ENCODE assay signal across 14 mouse cellular contexts in the genomic region with DNA sequence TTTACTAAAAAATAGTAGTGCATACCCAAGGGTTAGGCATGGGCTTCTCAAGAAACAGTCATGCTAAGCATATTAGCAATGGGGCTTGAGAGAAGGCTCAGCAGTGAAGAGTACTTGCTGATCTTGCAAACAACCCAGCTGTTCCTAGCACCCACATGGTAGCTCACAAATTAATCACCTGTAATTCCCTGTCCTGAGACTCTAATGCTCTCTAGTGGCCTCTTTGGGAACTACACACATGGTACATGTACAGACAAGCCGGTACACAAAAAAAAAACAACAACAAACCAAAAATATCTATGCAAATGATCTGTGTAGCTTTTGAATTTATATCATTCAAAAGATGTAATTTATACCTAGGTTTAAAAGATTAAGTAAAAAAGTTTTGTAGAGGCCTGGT. TPM values are rescaled to one million over a fixed set of nuclear protein-coding genes. Genes with fewer than 3 reads are reported as not detected.
DNase-seq lines count a peak whose midpoint lies in the region; ATAC-seq and TF ChIP-seq lines count a peak whose summit lies in the region.
"Had no signal": no experiment of that assay in that cellular context is flagged by ENCODE, and none has a peak within 500 bp of the region (broad histone marks: within the 10 kb centered on the region; RNA-seq: fewer than 3 reads in every experiment).

No protein-coding gene starts in this region.

- no peak overlapping the region for H3K4me3 ChIP-seq in cerebellum, adult 2 months (replicated peaks; ENCODE audit: insufficient read depth, low read depth, low read length)
- H3K4me3 ChIP-seq in left cerebral cortex, adult 2 months = no peak overlapping the region
- no peak overlapping the region for H3K4me3 ChIP-seq in E14TG2a.4 (replicated peaks; ENCODE audit: low read length)
- H3K4me3 ChIP-seq: liver, embryonic 15.5 days had no signal

- H3K27ac ChIP-seq in cerebellum, adult 2 months (ENCODE audit: insufficient read depth, low read length) = no peak overlapping the region
- H3K27ac ChIP-seq in left cerebral cortex, adult 2 months = no peak overlapping the region
- H3K27ac ChIP-seq: liver, embryonic 15.5 days had no signal

- intact Hi-C loops in left cerebral cortex, adult 2 months (cut with DNase I) = no loop called here

- no peaks in the 10 kb centered on the region for H3K4me1 ChIP-seq in cerebellum, adult 2 months (ENCODE audit: control insufficient read depth, insufficient read depth, low read length)
- no peaks in the 10 kb centered on the region for H3K4me1 ChIP-seq in E14TG2a.4 (replicated peaks; ENCODE audit: low read depth, low read length)

- H3K9me3 ChIP-seq in E14TG2a.4 (ENCODE audit: low read length) = no peaks in the 10 kb centered on the region
- H3K9me3 ChIP-seq: liver, embryonic 15.5 days had no signal

- TF ChIP-seq POLR2A in cerebellum, adult 2 months (IDR thresholded peaks at IDR 0.05; ENCODE audit: borderline replicate concordance, insufficient read depth, low read length) = no peak

- ATAC-seq in erythroblast, adult 5-6 weeks (replicated peaks; ENCODE audit: low FRiP score, poor library complexity, severe bottlenecking) = peak; percentile 65
- ATAC-seq: hindbrain, embryonic 16.5 days; midbrain, embryonic 16.5 days had no signal

- DNase-seq in cerebellum, postnatal 10 days = peak; percentile 33 to 56
- DNase-seq in cerebellum, adult 2 months = no peak
- DNase-seq in left cerebral cortex, adult 2 months (ENCODE audit: extremely low spot score in 1 of 2, low spot score in 2 of 2) = no peak
- DNase-seq in left cerebral cortex, adult 18-20 months (ENCODE audit: low spot score in 2 of 2) = no peak
- no peak for DNase-seq in layer of hippocampus, adult 9-11 months
- no peak for DNase-seq in urinary bladder, postnatal 10 days (ENCODE audit: low spot score)
- DNase-seq: adrenal gland, postnatal 10 days; cerebellum, adult 9-11 months had no signal

- WGBS in cerebellum, adult 2 months = 87% methylated on average over 1 of the region's 1 CpGs

- H3K27me3 ChIP-seq in cerebellum, adult 2 months (ENCODE audit: control insufficient read depth, insufficient read depth, low read length) = no peaks in the 10 kb centered on the region
- no peaks in the 10 kb centered on the region; the same call in 1 of the 2 replicates for H3K27me3 ChIP-seq in E14TG2a.4 (ENCODE audit: insufficient read depth, low read length)
- H3K27me3 ChIP-seq: liver, embryonic 15.5 days had no signal

- no peaks in the 10 kb centered on the region for H3K36me3 ChIP-seq in E14TG2a.4 (ENCODE audit: insufficient read depth, low read length)
- H3K36me3 ChIP-seq: liver, embryonic 15.5 days had no signal

- TF ChIP-seq CTCF in cerebellum, adult 2 months (IDR thresholded peaks at IDR 0.05; ENCODE audit: borderline replicate concordance, insufficient read depth, low read depth, low read length) = no peak
- peak; percentile 35 for TF ChIP-seq CTCF in left cerebral cortex, adult 2 months (IDR thresholded peaks at IDR 0.05)
- peak; percentile 89 for TF ChIP-seq CTCF in E14TG2a.4 (conservative IDR thresholded peaks at IDR 0.05; ENCODE audit: low read length)

RNA-seq across cellular contexts. Expression of a gene that starts 7.9 kb away (rescaled TPM):
- polyA plus RNA-seq in cerebellum, adult 2 months (2012; rRNA removed) = not detected in 2 replicates
- not detected for total RNA-seq in left cerebral cortex, adult 2 months (2021)
- not detected for total RNA-seq in left cerebral cortex, adult 18-20 months (2021)
- total RNA-seq in erythroblast, adult 5-6 weeks (2015; ENCODE audit: low replicate concordance) = not detected in 2 replicates
- total RNA-seq in erythroblast, adult 5-6 weeks (2017; ENCODE audit: low replicate concordance) = not detected in 2 replicates
- total RNA-seq: adrenal gland, postnatal 10 days had no signal
- polyA plus RNA-seq: hindbrain, embryonic 16.5 days; midbrain, embryonic 16.5 days; stomach, embryonic 14.5 days had no signal

RNA-seq across cellular contexts. Expression of a gene that starts 19.5 kb away (rescaled TPM):
- polyA plus RNA-seq in cerebellum, adult 2 months (2012; rRNA removed) = 0.11 TPM in 1 of 2 replicates, not detected in the other
- total RNA-seq in left cerebral cortex, adult 2 months (2021) = not detected
- not detected for total RNA-seq in left cerebral cortex, adult 18-20 months (2021)
- total RNA-seq in erythroblast, adult 5-6 weeks (2015; ENCODE audit: low replicate concordance) = not detected in 2 replicates
- total RNA-seq in erythroblast, adult 5-6 weeks (2017; ENCODE audit: low replicate concordance) = not detected in 2 replicates
- total RNA-seq: adrenal gland, postnatal 10 days had no signal
- polyA plus RNA-seq: hindbrain, embryonic 16.5 days; midbrain, embryonic 16.5 days; stomach, embryonic 14.5 days had no signal

RNA-seq across cellular contexts. Expression of a gene that starts 33.7 kb away (rescaled TPM):
- polyA plus RNA-seq in cerebellum, adult 2 months (2012; rRNA removed) = 0.59 and 0.63 TPM in 2 replicates
- under 1 TPM in 1 of 2 experiments, not detected in 1; 0.21 TPM for total RNA-seq in left cerebral cortex, adult 2 months (2021)
- total RNA-seq in left cerebral cortex, adult 18-20 months (2021) = under 1 TPM; 0.19 to 0.21 TPM
- total RNA-seq in erythroblast, adult 5-6 weeks (2015; ENCODE audit: low replicate concordance) = not detected in 2 replicates
- not detected in 2 replicates for total RNA-seq in erythroblast, adult 5-6 weeks (2017; ENCODE audit: low replicate concordance)
- polyA plus RNA-seq: stomach, embryonic 14.5 days had no signal

RNA-seq across cellular contexts. Expression of a gene that starts 45.4 kb away (rescaled TPM):
- not detected in 2 replicates for polyA plus RNA-seq in cerebellum, adult 2 months (2012; rRNA removed)
- total RNA-seq in left cerebral cortex, adult 2 months (2021) = not detected
- total RNA-seq in left cerebral cortex, adult 18-20 months (2021) = not detected
- total RNA-seq in erythroblast, adult 5-6 weeks (2015; ENCODE audit: low replicate concordance) = not detected in 2 replicates
- not detected in 2 replicates for total RNA-seq in erythroblast, adult 5-6 weeks (2017; ENCODE audit: low replicate concordance)
- polyA plus RNA-seq: hindbrain, embryonic 16.5 days; midbrain, embryonic 16.5 days; stomach, embryonic 14.5 days had no signal

Comparison
In these comparisons a context has a peak if more than half of its experiments do, and no peak if none do; other contexts are left out.
1. DNase-seq: peak in cerebellum, postnatal 10 days (2 of 2); none in cerebellum, adult 2 months (0 of 2), left cerebral cortex, adult 2 months (0 of 2), left cerebral cortex, adult 18-20 months (0 of 2), layer of hippocampus, adult 9-11 months (single experiment) and urinary bladder, postnatal 10 days (single experiment).